Mouse (Mus musculus) stomach, postnatal 0 days (tissue): ENCODE data around the gene Dstn. TPM values are rescaled to one million over a fixed set of nuclear protein-coding genes. Genes with fewer than 3 reads are reported as not detected.
A peak's percentile ranks its signal among the peaks of the same experiment; 100 is the strongest.

ENCODE experiments used
- ATAC-seq: fragments of 200-750 bp; cut with Nextera tagmentation; 2 replicates; pipeline ENCODE4 v1.8.0; 2017; ENCODE audit not compliant: low FRiP score, low TSS enrichment
- DNase-seq: peaks from one replicate; pipeline ENCODE4 v3.0.0-alpha.2; 2016; ENCODE audit warnings: low spot score
- H3K27ac ChIP-seq: fragments of 300-500 bp; sonication (generic); replicated peaks from 2 replicates; pipeline ENCODE4 v1.5.1; 2014; ENCODE audit warnings: mild to moderate bottlenecking, control low read depth
- H3K27me3 ChIP-seq: fragments of 300-500 bp; sonication (generic); 2 replicates; pipeline ENCODE4 v1.6.1; 2014; ENCODE audit warnings: low read length; ENCODE audit not compliant: control insufficient read depth, insufficient read depth
- H3K36me3 ChIP-seq: fragments of 300-500 bp; sonication (generic); 2 replicates; pipeline ENCODE4 v1.6.1; 2014; ENCODE audit warnings: low read length, mixed read lengths; ENCODE audit not compliant: control insufficient read depth, insufficient read depth
- H3K4me1 ChIP-seq: fragments of 300-500 bp; sonication (generic); replicated peaks from 2 replicates; pipeline ENCODE4 v1.6.1; 2014; ENCODE audit warnings: antibody characterized with exemption; ENCODE audit not compliant: control insufficient read depth, insufficient read depth
- H3K4me2 ChIP-seq: fragments of 300-500 bp; sonication (generic); replicated peaks from 2 replicates; pipeline ENCODE4 v1.6.1; 2014; ENCODE audit warnings: low read depth, mild to moderate bottlenecking, control low read depth, moderate library complexity
- H3K4me3 ChIP-seq: fragments of 300-500 bp; sonication (generic); 2 replicates; pipeline ENCODE4 v1.5.1; 2014; ENCODE audit warnings: low read depth, low read length, control low read depth
- H3K9ac ChIP-seq: fragments of 300-500 bp; sonication (generic); 2 replicates; pipeline ENCODE4 v1.6.1; 2014; ENCODE audit warnings: mild to moderate bottlenecking, low read length, control low read depth, mixed read lengths
- H3K9me3 ChIP-seq: fragments of 300-500 bp; sonication (generic); 2 replicates; pipeline ENCODE4 v1.6.1; 2016; ENCODE audit warnings: low read length; ENCODE audit not compliant: control insufficient read depth
- CTCF ChIP-seq: IDR thresholded peaks from 2 replicates; pipeline ENCODE4 v1.5.1; 2016; ENCODE audit warnings: antibody characterized with exemption, low read depth, mild to moderate bottlenecking, moderate library complexity
- EP300 ChIP-seq: optimal IDR thresholded peaks from 2 replicates; pipeline ENCODE3; 2016; ENCODE audit warnings: antibody characterized with exemption
- WGBS: fragments of 180-500 bp; shearing (Covaris S2); extraction: QIAGEN DNeasy Blood & Tissue Kit; methylation state at CpG from one replicate; pipeline ENCODE4 v1.1.7; 2014; 5-methylcytosine and 5-hydroxymethylcytosine counted together
- polyA plus RNA-seq: library from polyadenylated mRNA; unstranded; fragments of >200 nt; fragmentation: Nextera tagmentation; extraction: Ambion mirVana; gene quantifications from 2 replicates; pipeline ENCODE4 v1.2.1, GENCODE M21; 2015

The Dstn gene
- polyA plus RNA-seq, 1 experiment from 2014 or later, result 971 TPM

DNA sequence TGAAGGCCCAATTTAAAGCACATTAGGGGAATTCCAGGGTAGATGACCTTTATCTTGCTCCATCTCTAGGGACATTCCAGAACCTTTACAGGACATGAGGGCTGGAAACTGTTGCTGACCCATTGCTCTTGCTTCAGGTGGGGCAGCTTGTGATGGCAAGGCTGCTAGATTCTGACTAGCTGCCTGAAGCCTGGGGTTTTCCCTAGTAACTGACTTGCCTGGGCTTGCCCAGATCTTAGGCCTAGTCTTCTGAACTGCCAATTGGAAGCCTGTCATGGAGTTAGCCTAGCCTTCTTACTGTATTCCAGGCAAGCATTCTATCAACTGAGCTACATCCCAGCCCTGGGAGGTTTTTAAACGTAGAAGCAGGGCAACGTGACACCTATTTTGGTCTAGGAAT, 5.9 kb upstream of the Dstn start:
- no peak for DNase-seq
- no peak overlapping the region for H3K4me2 ChIP-seq
- H3K27me3 ChIP-seq, result no peaks in the 10 kb centered on the region
- H3K4me3 ChIP-seq, result no peak overlapping the region
- TF ChIP-seq EP300 (no peak), CTCF (no peak)
- H3K9ac ChIP-seq, result no peak overlapping the region
- no peaks in the 10 kb centered on the region for H3K4me1 ChIP-seq
- H3K27ac ChIP-seq, result no peak overlapping the region
- H3K36me3 ChIP-seq, result no peaks in the 10 kb centered on the region
- H3K9me3 ChIP-seq, result no peaks in the 10 kb centered on the region
- no peak for ATAC-seq
- WGBS, result 77% methylated on average over 2 of the region's 2 CpGs

DNA sequence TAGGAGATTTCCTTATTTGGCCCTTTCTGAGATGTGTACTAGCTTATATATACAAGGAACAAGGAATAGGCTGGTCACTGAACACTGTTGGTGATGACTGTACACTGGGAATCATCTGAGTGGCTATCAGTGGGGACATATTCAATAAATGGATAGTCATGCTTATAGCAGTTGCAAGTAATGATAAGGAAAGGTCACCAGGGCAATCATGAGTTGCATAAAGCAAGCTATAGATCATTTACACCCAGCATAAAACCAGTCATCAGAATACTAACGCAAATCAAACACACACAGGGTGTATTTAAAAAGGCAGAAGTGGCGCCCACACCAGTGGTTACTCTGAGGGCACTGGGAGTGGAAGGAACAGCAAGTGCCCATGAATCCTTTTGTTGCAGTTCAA, 2.9 kb upstream of the Dstn start:
- ATAC-seq (no peak; the same call in 1 of the 2 replicates), DNase-seq (no peak)
- Histone ChIP-seq H3K9me3 (no peaks in the 10 kb centered on the region), H3K27ac (no peak overlapping the region), H3K4me1 (no peaks in the 10 kb centered on the region), H3K4me3 (no peak overlapping the region), H3K27me3 (no peaks in the 10 kb centered on the region), H3K36me3 (no peaks in the 10 kb centered on the region), H3K9ac (no peak overlapping the region), H3K4me2 (no peak overlapping the region)
- WGBS, result 68% methylated on average over 2 of the region's 2 CpGs
- TF ChIP-seq CTCF, result no peak
- TF ChIP-seq EP300, result no peak

DNA sequence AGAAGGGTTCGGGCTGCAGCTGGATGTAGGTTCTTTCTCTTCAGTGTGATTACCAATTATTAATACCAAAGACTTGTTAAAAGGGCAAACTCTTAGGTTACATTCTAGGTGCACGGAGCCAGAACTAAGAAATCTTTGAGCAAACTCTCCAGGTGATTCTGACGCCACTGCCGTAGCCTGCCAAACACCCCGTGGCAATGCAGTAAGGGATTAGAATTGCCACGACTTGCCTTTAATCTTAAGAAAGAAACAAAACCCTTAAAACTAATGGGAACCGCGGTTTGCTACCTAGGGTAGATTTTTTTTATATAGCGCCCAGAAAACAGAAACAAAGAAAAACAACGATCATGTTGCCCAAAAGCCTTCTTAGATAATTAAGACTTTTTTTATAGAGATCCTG, 899 bp upstream of the Dstn start:
- Histone ChIP-seq H3K27ac (peak overlapping the region; percentile 100), H3K4me2 (peak overlapping the region; percentile 60), H3K9me3 (no peaks in the 10 kb centered on the region), H3K4me3 (peak overlapping the region; percentile 85), H3K9ac (peak overlapping the region; percentile 96), H3K27me3 (no peaks in the 10 kb centered on the region), H3K36me3 (no peaks in the 10 kb centered on the region), H3K4me1 (peaks cover 4% of the 10 kb centered on the region)
- no peak for TF ChIP-seq CTCF
- no peak for TF ChIP-seq EP300
- DNase-seq (no peak), ATAC-seq (no peak)
- 5% methylated on average over 10 of the region's 10 CpGs for whole genome bisulfite sequencing

DNA sequence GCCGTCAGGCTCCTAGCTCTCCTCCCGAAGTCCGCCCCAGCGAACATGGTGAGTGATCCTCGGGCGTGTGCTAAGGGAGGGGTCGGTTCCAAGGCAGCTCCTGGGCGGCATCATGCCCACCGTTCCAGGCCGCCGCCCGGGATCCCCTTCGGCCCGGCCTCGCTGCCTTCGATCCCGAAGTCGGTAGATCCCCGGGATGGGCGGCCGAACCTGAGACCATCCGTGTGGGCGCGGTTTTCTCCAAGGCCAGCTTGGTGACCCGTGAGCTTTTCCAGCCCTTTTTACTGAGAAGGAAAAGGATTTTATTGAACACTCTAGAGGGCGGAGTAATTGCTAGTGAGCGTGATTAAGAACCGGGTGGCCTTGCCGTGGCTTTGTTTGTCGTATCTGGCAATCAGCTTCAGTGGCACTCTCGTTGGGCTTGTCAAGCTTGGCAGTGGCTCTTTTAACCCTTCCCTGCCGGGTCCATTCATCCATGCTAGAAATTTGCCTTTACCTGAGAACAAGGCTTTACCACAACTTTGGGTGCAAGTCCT, 548 bp downstream of the Dstn start:
- TF ChIP-seq EP300 (no peak), CTCF (peak; percentile 23; the same call in 1 of the 2 replicates)
- Histone ChIP-seq H3K27ac (peak overlapping the region; percentile 100), H3K4me3 (peak overlapping the region; percentile 85), H3K36me3 (no peaks in the 10 kb centered on the region), H3K4me2 (peak overlapping the region; percentile 50), H3K9ac (peak overlapping the region; percentile 96), H3K9me3 (no peaks in the 10 kb centered on the region), H3K27me3 (no peaks in the 10 kb centered on the region), H3K4me1 (peaks cover 4% of the 10 kb centered on the region)
- DNase-seq (peak; percentile 77), ATAC-seq (peak; percentile 50)
- WGBS, result under 1% methylated on average over 32 of the region's 32 CpGs

DNA sequence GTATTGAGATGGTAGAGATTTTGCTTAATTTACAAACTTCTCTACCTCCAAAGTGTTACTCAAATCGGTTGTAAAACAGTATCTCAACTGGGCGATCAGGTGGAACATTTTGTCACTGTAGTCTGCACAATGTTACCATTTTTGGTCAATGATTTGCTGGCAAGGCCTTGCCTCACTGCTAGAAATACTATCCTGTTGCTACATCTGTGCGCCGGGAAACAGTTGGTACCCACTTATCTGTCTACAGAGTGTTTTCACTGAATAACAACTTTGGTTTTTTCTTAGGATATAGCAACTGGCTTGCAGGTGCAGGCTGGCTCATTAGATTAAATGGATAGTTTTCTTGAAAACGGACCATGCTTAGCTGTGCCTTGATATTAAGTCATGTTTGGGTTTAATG, 1.1 kb downstream of the Dstn start:
- ATAC-seq, result no peak
- no peaks in the 10 kb centered on the region for H3K27me3 ChIP-seq

DNA sequence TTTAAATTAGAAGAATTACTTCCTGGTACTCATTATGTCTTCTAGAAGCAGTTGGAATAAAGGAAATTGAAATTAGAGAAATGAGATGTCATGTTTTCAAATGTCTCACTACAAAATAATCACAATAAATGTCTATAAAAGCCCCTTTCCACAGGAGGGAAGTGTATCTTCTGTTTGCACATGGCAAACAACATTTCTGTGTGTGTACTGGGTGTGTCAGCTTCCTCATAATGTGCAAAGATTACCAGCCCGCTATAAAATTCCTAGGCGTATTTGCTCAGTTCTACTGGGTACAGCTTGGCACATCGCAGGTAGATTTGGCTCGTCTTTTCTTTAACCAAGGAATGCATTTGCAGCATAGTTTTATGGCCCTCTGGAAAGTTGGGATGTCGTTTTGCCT, 2.5 kb downstream of the Dstn start:
- Histone ChIP-seq H3K4me2 (peak overlapping the region; percentile 50), H3K4me1 (peaks cover 4% of the 10 kb centered on the region), H3K27me3 (no peaks in the 10 kb centered on the region), H3K36me3 (no peaks in the 10 kb centered on the region), H3K4me3 (peak overlapping the region; percentile 85), H3K9me3 (no peaks in the 10 kb centered on the region), H3K9ac (peak overlapping the region; percentile 62; the same call in 1 of the 2 replicates), H3K27ac (peak overlapping the region; percentile 13; the same call in 1 of the 2 replicates)
- 38% methylated on average over 5 of the region's 5 CpGs for WGBS
- DNase-seq (peak; percentile 43), ATAC-seq (no peak)
- TF ChIP-seq CTCF (no peak), EP300 (no peak)

More for the DNA sequence above, 1.1 kb downstream of the Dstn start:
- 2% methylated on average over 5 of the region's 5 CpGs for WGBS
- DNase-seq, result no peak
- Histone ChIP-seq H3K36me3 (no peaks in the 10 kb centered on the region), H3K9ac (peak overlapping the region; percentile 96), H3K4me3 (peak overlapping the region; percentile 85), H3K4me1 (peaks cover 4% of the 10 kb centered on the region), H3K4me2 (peak overlapping the region; percentile 50), H3K9me3 (no peaks in the 10 kb centered on the region), H3K27ac (peak overlapping the region; percentile 100)
- TF ChIP-seq CTCF (no peak), EP300 (no peak)
